Mouse (Mus musculus): ENCODE measurements around the gene Gm9048.
"Not testable (repeated sequence)": the region's sequence is repeated elsewhere in the genome, so short reads cannot be mapped to it uniquely, and the experiment has no call there.

GRCm38 (mm10) chr10:118343155-118343554 is 5.3 kb downstream of the Gm9048 start, which contains the start of gene Gm9046:
- not testable (repeated sequence) for TF ChIP-seq CTCF (IDR thresholded peaks at IDR 0.05; ENCODE audit: low read depth, low read length); POLR2A (IDR thresholded peaks at IDR 0.05; ENCODE audit: borderline replicate concordance, low read depth, low read length)

All from bone marrow macrophage, adult 2 months (primary cell).